Mouse (Mus musculus) embryonic fibroblast, embryonic 13.5 days (primary cell): ENCODE measurements around the gene D630045J12Rik. TPM values are rescaled to one million over a fixed set of nuclear protein-coding genes. Genes with fewer than 3 reads are reported as not detected.

Experiments
- H3K27ac ChIP-seq: 2 replicates; pipeline ENCODE4 v1.5.1; 2012; ENCODE audit warnings: low read length, control low read depth, inconsistent platforms; ENCODE audit not compliant: insufficient read depth
- H3K4me1 ChIP-seq: 2 replicates; pipeline ENCODE4 v1.6.1; 2011; ENCODE audit warnings: low read length; ENCODE audit not compliant: control insufficient read depth, insufficient read depth
- H3K4me3 ChIP-seq: 2 replicates; pipeline ENCODE4 v1.5.1; 2011; ENCODE audit warnings: mild to moderate bottlenecking, control low read depth, low read length; ENCODE audit not compliant: insufficient read depth
- CTCF ChIP-seq: IDR thresholded peaks from 2 replicates; pipeline ENCODE4 v1.5.1; 2011; ENCODE audit warnings: mild to moderate bottlenecking, control low read depth, low read length, moderate library complexity, borderline replicate concordance; ENCODE audit not compliant: insufficient read depth
- POLR2A ChIP-seq: IDR thresholded peaks from 2 replicates; pipeline ENCODE4 v1.6.1; 2011; ENCODE audit warnings: low read depth, mild to moderate bottlenecking, control low read depth, low read length, moderate library complexity
- polyA plus RNA-seq: library from polyadenylated mRNA; stranded (reverse); fragments of >200 nt; gene quantifications from 2 replicates; pipeline ENCODE4 v1.2.4, GENCODE M21; 2011; ENCODE audit warnings: low read depth; ENCODE audit not compliant: missing spikeins, insufficient read length

Gene D630045J12Rik
- polyA plus RNA-seq, 1 experiment = 6.1 TPM

DNA sequence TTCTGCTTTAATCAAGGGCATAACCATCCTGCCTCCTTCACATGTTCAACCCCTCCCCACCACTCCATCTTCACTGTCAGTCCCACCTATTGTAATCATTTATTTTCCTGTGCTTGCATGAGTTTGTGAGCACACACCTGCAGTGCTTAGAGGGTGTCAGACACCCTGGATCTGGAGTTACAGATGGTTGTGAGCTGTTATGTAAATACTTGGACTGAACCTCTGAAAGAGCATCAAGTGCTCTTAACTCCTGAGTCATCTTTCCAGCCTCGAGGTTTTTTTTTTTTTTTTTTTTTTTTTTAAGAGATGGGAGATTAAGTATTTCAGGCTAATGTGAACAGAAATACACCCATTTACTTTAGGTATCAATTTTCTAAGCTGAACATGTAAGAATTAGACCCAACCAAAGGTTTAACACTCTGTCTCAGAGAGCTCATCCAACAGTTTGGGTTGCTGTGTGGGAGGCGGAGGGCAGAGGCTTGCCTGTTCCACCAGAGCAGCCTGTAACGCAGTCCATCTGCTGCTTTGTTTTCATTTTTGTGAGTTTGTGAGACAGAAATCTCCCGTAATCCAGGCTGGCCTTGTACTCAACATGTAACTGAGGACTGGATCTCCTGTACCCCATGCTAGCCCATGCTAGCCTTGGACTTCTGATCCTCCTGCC, 137.6 kb downstream of the D630045J12Rik start:
- no peak for TF ChIP-seq CTCF
- TF ChIP-seq POLR2A = no peak
- Histone ChIP-seq H3K4me3 (no peak overlapping the region), H3K27ac (no peak overlapping the region), H3K4me1 (peaks cover 4% of the 10 kb centered on the region; the same call in 1 of the 2 replicates)

DNA sequence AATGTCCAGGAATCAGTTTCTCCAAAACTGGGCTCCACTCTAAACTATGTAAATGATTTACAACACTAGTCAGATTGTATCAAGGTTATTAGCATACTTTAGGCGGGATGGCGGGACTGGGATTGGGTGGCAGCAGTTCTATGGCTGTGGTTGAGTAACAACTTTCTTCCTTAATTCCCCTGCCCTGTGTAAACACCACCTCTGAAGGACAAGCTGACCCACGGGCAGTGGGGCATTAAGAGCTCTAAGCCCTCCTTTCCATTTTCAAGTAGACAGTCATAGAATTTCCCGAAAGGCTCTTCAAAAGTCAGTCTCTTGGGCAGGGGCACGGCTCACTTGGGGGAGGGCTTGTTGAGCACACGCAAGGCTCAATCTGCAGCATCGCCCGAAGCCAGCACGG, 142.9 kb downstream of the D630045J12Rik start:
- Histone ChIP-seq H3K27ac (no peak overlapping the region), H3K4me1 (peaks cover 1% of the 10 kb centered on the region; the same call in 1 of the 2 replicates), H3K4me3 (no peak overlapping the region)
- TF ChIP-seq POLR2A = no peak
- no peak for TF ChIP-seq CTCF

DNA sequence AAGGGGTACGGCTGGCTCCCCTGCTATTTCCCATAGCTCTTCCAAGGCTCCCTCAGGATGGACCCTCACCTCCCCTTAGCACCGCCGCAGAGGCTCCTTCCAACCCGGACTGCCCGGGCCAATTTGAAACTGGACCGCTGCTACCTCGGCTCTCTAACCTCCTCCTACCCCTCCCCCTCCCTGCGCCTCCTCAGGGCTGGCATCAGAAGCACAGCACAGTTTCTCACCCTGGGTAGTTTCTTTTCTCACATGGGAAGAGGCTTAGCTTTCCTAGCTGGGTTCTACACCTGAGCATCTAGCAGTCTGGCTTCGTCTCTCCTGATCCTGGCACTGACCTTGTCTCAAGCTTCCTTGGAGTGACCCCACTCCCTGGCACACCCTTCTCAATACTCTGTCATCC, 143.9 kb downstream of the D630045J12Rik start:
- Histone ChIP-seq H3K27ac (no peak overlapping the region), H3K4me3 (no peak overlapping the region)
- TF ChIP-seq CTCF = no peak
- no peak for TF ChIP-seq POLR2A

DNA sequence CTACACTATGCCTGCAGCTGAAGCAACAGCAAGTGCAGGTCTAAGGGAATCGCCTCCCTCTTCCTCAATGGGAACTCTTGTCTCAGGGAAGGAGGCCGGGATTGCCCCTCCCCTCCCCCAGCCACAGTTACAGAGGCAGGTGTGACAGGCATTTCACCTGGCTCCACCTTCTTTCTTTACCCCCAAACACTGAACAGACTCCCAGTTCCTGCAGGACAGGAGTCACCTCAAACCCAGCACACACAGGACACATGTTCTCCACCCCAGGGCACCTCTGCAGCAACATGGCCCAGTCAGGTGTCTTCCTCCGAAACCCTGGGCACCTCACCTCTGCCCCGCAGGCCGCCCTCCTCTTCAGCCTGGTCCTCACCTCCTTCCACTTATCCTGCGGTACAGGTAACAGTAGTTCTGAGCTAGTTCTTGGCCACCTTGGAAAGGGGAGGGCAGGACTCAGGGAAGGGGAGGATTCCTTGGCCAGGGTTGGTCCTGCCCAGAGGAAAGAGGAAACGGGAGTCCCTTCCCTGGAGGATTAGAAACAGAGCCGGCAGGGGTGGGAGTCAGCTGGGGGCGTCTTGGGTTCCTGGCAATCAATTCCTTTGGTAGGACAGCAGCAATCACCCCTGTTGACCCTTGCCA, 144.5 kb downstream of the D630045J12Rik start, which contains the start of gene Tmem213:
Gene Tmem213, plus strand, starts transcription at position 96 of the 636 bp plus-strand sequence.
- Histone ChIP-seq H3K4me3 (no peak within 1 kb of the TSS), H3K4me1 (no peaks in the 10 kb centered on the region), H3K27ac (no peak within 1 kb of the TSS)
- no peak for TF ChIP-seq POLR2A

More for the DNA sequence above, 143.9 kb downstream of the D630045J12Rik start:
- H3K4me1 ChIP-seq = no peaks in the 10 kb centered on the region

DNA sequence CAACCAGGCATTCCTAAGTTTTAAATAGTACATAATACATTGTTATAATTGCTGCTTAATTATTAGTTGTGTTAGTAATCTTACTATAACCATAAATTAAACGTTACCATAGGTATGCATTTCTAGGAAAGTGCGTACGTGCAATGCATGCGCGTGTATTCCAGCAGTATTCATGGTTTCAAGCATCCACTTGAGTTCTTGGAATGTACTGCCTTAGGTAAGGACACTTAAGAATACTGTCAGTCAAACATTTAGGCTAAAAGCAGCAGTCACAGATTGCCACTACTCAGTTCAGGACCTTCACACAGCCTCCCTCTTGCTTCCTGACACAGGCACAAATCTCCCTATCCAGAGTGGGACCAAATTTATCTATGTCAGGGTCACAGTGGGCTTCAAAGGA, 145.4 kb downstream of the D630045J12Rik start:
- no peak overlapping the region for H3K4me3 ChIP-seq
- no peak for TF ChIP-seq POLR2A
- TF ChIP-seq CTCF = no peak

DNA sequence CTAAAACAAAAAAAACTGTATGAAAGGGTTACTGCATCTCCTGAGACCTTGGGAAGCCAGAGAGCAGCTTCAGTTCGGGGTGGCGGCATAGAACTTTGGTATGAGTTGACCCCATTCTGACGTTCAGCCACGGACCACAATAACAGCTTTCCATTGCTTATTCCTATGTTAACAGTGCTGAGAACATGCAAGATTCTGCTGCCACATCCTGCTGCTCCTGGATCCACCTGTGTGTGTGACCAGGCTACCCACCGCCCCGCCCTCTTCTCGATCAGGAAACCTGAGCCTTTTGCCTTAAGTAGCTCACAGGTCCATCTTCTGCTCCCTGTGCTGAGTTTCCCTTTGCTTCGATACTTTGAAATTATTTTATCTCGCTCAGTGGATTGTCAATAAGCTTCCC, 147.9 kb downstream of the D630045J12Rik start:
- H3K4me1 ChIP-seq = no peaks in the 10 kb centered on the region
- TF ChIP-seq CTCF (no peak), POLR2A (no peak)
- H3K4me3 ChIP-seq = no peak overlapping the region

More for the DNA sequence above, 145.4 kb downstream of the D630045J12Rik start:
- H3K27ac ChIP-seq = no peak overlapping the region
- H3K4me1 ChIP-seq = no peaks in the 10 kb centered on the region

DNA sequence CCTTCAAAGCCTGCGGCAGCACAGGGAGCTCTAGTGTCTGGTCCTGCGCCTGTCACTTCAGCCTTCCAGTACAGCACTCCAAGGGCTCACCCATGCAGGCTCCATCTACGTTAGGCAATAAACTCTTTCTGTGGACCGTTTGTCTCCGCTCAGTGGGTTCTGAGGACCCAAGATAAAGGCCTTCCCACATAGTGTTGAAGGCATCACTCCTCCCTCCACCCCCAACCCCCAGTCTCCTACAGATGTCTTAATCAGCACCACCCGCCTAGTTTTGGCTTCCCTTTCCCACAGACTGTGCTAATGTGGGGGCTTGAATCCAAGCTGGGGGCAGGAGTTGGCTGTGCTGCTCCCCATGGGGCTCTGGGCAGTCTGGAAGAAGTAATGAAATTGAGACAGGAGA, 150.0 kb downstream of the D630045J12Rik start:
- Histone ChIP-seq H3K27ac (no peak overlapping the region), H3K4me1 (no peaks in the 10 kb centered on the region), H3K4me3 (no peak overlapping the region)
- no peak for TF ChIP-seq POLR2A
- no peak for TF ChIP-seq CTCF

More for the DNA sequence above, 147.9 kb downstream of the D630045J12Rik start:
- no peak overlapping the region for H3K27ac ChIP-seq

DNA sequence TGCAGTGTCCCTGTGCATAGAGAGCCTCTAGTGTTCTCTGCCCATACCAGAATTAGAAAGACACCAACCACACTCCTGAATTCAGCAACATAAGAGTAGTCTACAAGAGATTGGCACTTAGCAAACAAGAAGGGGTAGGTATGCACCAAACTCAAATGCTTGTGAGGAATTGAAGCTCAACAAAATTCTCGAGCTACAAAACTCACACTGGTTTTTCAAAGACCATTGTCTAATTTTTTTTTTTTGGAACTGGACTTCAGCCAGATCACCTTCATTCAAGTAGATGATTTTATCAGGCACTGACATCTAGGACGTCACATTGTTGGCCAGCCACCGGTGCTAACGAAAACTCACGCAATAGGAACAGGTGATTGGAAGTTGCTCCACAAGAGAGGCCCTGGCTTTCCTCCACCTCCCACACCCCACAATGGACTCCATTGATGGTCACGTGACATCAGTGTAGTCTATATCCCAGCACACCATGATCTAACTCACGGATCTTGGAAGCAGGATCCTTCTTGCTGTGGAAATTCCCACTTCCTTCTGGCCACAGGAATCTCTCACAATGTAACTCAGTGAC, 151.5 kb downstream of the D630045J12Rik start:
- TF ChIP-seq CTCF (no peak), POLR2A (no peak)
- Histone ChIP-seq H3K4me1 (no peaks in the 10 kb centered on the region), H3K4me3 (no peak overlapping the region), H3K27ac (no peak overlapping the region)

DNA sequence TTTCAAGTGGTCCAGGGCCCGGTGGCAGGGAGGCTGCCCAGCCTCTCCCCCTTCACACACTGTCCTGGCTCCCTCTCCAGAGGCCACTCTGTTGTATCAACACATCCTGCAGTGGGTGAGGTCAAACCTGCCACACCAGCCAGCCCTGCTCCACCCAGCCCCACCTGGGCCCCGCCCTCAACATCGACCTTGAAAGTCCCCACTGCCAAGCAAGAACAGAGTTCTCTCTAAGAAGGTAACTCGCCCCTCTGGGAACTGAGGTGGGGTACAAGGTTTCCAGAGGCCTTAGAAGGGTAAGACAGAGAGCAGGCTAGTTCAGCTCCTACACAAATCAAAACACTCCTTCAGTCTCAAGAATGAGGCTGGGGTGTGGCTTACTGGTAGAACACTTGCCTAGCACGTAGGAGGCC, 156.8 kb downstream of the D630045J12Rik start:
- TF ChIP-seq POLR2A (no peak), CTCF (no peak)

DNA sequence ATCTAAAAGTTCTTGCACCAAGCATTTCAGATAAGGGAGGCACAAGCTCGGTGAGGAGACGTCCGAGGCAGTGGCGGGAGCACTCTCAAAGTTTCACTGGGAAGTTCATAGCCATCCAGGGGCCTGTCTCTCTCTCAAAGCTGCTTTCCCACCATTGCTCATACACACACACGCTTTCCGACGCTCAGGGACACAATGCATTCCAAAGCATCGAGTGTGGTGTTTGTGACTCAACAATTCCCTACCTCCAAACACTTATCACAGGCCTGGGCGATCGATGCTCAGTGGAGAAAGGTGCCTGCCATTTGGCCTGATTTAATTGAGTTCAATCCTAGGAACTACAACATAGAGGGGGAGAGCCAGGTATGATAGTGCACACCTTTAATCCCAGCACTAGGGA, 159.1 kb downstream of the D630045J12Rik start:
- H3K27ac ChIP-seq = no peak overlapping the region
- peaks cover 13% of the 10 kb centered on the region for H3K4me1 ChIP-seq
- TF ChIP-seq CTCF (no peak), POLR2A (no peak)
- H3K4me3 ChIP-seq = no peak overlapping the region

More for the DNA sequence above, 156.8 kb downstream of the D630045J12Rik start:
- Histone ChIP-seq H3K4me1 (peaks cover 13% of the 10 kb centered on the region), H3K27ac (no peak overlapping the region), H3K4me3 (no peak overlapping the region)
